Mouse (Mus musculus): ENCODE results near the gene Ccnl2. TPM values are rescaled to one million over a fixed set of nuclear protein-coding genes. Genes with fewer than 3 reads are reported as not detected.
A peak's percentile ranks its signal among the peaks of the same experiment; 100 is the strongest.

Ccnl2 gene
- total and polyA plus RNA-seq, 2 experiments from 2014 or later, result 68.3 to 113 TPM

- no peak for DNase-seq
- ATAC-seq, result no peak
- WGBS, result 35% methylated on average over 5 of the region's 5 CpGs
Observed at GRCm38 (mm10) chr4:155773335-155774078, 38.8 kb upstream of the Ccnl2 start.

GRCm38 (mm10) chr4:155774280-155774754 is 38.0 kb upstream of the Ccnl2 start, which contains the start of gene Vwa1:
TSS of gene Vwa1 (minus strand) at chr4:155774698.
- 4% methylated on average over 34 of the region's 35 CpGs for WGBS
- peak within 1 kb of the TSS; percentile 87 for H3K4me2 ChIP-seq (ENCODE audit: low read depth)
- DNase-seq, result peak; percentile 87
- peak within 1 kb of the TSS; percentile 64 for H3K27ac ChIP-seq (ENCODE audit: low read depth, low read length)
- no peaks in the 10 kb centered on the region for H3K36me3 ChIP-seq (ENCODE audit: insufficient read depth)
- peak within 1 kb of the TSS; percentile 51 for H3K9ac ChIP-seq
- TF ChIP-seq CTCF (IDR thresholded peaks at IDR 0.05; ENCODE audit: low read depth), result no peak
- H3K27me3 ChIP-seq (ENCODE audit: insufficient read depth, low read length), result no peaks in the 10 kb centered on the region
- peaks cover 17% of the 10 kb centered on the region for H3K4me1 ChIP-seq (ENCODE audit: insufficient read depth)
- peak; percentile 85 for ATAC-seq
- H3K4me3 ChIP-seq (ENCODE audit: low read depth, low read length), result peak within 1 kb of the TSS; percentile 43
- H3K9me3 ChIP-seq (ENCODE audit: low read length), result no peaks in the 10 kb centered on the region

More at GRCm38 (mm10) chr4:155773335-155774078, 38.8 kb upstream of the Ccnl2 start:
- Histone ChIP-seq H3K9ac (peak overlapping the region; percentile 51; the same call in 1 of the 2 replicates), H3K4me2 (ENCODE audit: low read depth) (peak overlapping the region; percentile 87), H3K9me3 (ENCODE audit: low read length) (no peaks in the 10 kb centered on the region), H3K36me3 (ENCODE audit: insufficient read depth) (no peaks in the 10 kb centered on the region), H3K27me3 (ENCODE audit: insufficient read depth, low read length) (no peaks in the 10 kb centered on the region), H3K4me3 (ENCODE audit: low read depth, low read length) (peak overlapping the region; percentile 43), H3K4me1 (ENCODE audit: insufficient read depth) (peaks cover 17% of the 10 kb centered on the region), H3K27ac (ENCODE audit: low read depth, low read length) (no peak overlapping the region; the same call in 1 of the 2 replicates)
- TF ChIP-seq CTCF (IDR thresholded peaks at IDR 0.05; ENCODE audit: low read depth), result no peak

- H3K4me1 ChIP-seq (ENCODE audit: insufficient read depth), result peaks cover 10% of the 10 kb centered on the region
- no peaks in the 10 kb centered on the region for H3K9me3 ChIP-seq (ENCODE audit: low read length)
- WGBS, result 38% methylated on average over 9 of the region's 9 CpGs
- H3K27me3 ChIP-seq (ENCODE audit: insufficient read depth, low read length), result no peaks in the 10 kb centered on the region
- peak overlapping the region; percentile 43 for H3K4me3 ChIP-seq (ENCODE audit: low read depth, low read length)
- H3K27ac ChIP-seq (ENCODE audit: low read depth, low read length), result peak overlapping the region; percentile 64
- H3K4me2 ChIP-seq (ENCODE audit: low read depth), result peak overlapping the region; percentile 87
- H3K9ac ChIP-seq, result peak overlapping the region; percentile 51
- ATAC-seq (no peak), DNase-seq (peak; percentile 14)
- no peaks in the 10 kb centered on the region for H3K36me3 ChIP-seq (ENCODE audit: insufficient read depth)
- TF ChIP-seq CTCF (IDR thresholded peaks at IDR 0.05; ENCODE audit: low read depth), result no peak
Observed at GRCm38 (mm10) chr4:155774971-155775740, 37.1 kb upstream of the Ccnl2 start.

GRCm38 (mm10) chr4:155775855-155776254 is 36.4 kb upstream of the Ccnl2 start:
- H3K9ac ChIP-seq, result no peak overlapping the region

GRCm38 (mm10) chr4:155776704-155777335 is 35.5 kb upstream of the Ccnl2 start:
- Histone ChIP-seq H3K4me3 (ENCODE audit: low read depth, low read length) (no peak overlapping the region), H3K4me2 (ENCODE audit: low read depth) (no peak overlapping the region), H3K9ac (no peak overlapping the region), H3K27me3 (ENCODE audit: insufficient read depth, low read length) (no peaks in the 10 kb centered on the region), H3K36me3 (ENCODE audit: insufficient read depth) (no peaks in the 10 kb centered on the region), H3K4me1 (ENCODE audit: insufficient read depth) (peaks cover 10% of the 10 kb centered on the region), H3K9me3 (ENCODE audit: low read length) (no peaks in the 10 kb centered on the region), H3K27ac (ENCODE audit: low read depth, low read length) (no peak overlapping the region)
- ATAC-seq, result no peak
- DNase-seq, result no peak
- TF ChIP-seq CTCF (IDR thresholded peaks at IDR 0.05; ENCODE audit: low read depth), result no peak
- 71% methylated on average over 2 of the region's 2 CpGs for WGBS

More at GRCm38 (mm10) chr4:155775855-155776254, 36.4 kb upstream of the Ccnl2 start:
- H3K27ac ChIP-seq (ENCODE audit: low read depth, low read length), result no peak overlapping the region
- DNase-seq, result no peak
- WGBS, result 55% methylated on average over 3 of the region's 3 CpGs
- no peak overlapping the region for H3K4me3 ChIP-seq (ENCODE audit: low read depth, low read length)
- no peak overlapping the region for H3K4me2 ChIP-seq (ENCODE audit: low read depth)
- H3K4me1 ChIP-seq (ENCODE audit: insufficient read depth), result peaks cover 10% of the 10 kb centered on the region
- H3K27me3 ChIP-seq (ENCODE audit: insufficient read depth, low read length), result no peaks in the 10 kb centered on the region
- no peak for ATAC-seq
- TF ChIP-seq CTCF (IDR thresholded peaks at IDR 0.05; ENCODE audit: low read depth), result no peak
- no peaks in the 10 kb centered on the region for H3K9me3 ChIP-seq (ENCODE audit: low read length)
- H3K36me3 ChIP-seq (ENCODE audit: insufficient read depth), result no peaks in the 10 kb centered on the region

GRCm38 (mm10) chr4:155777816-155778215 is 34.5 kb upstream of the Ccnl2 start:
- no peak for TF ChIP-seq CTCF (IDR thresholded peaks at IDR 0.05; ENCODE audit: low read depth)

More at GRCm38 (mm10) chr4:155777816-155778215, 34.5 kb upstream of the Ccnl2 start:
- Histone ChIP-seq H3K27ac (ENCODE audit: low read depth, low read length) (no peak overlapping the region), H3K27me3 (ENCODE audit: insufficient read depth, low read length) (no peaks in the 10 kb centered on the region), H3K36me3 (ENCODE audit: insufficient read depth) (no peaks in the 10 kb centered on the region), H3K9me3 (ENCODE audit: low read length) (no peaks in the 10 kb centered on the region), H3K4me3 (ENCODE audit: low read depth, low read length) (no peak overlapping the region), H3K9ac (no peak overlapping the region), H3K4me1 (ENCODE audit: insufficient read depth) (peaks cover 10% of the 10 kb centered on the region), H3K4me2 (ENCODE audit: low read depth) (no peak overlapping the region)
- DNase-seq (no peak), ATAC-seq (no peak)
- 85% methylated on average over 2 of the region's 2 CpGs for WGBS

All from forebrain, postnatal 0 days (tissue).